Mouse (Mus musculus) c-Kit-positive CD71-positive TER-119-positive erythroid progenitor cells, embryonic 14.5 days (primary cell): ENCODE data around the gene Crispld2.

Experiments
- DNase-seq: peaks from one replicate; pipeline ENCODE4 v3.0.0-alpha.2; 2013; ENCODE audit warnings: low spot score

Gene Crispld2

GRCm38 (mm10) chr8:120067936-120068668 lies 75.9 kb downstream of the Crispld2 start:
- DNase-seq = no peak

GRCm38 (mm10) chr8:120071684-120072083 lies 79.4 kb downstream of the Crispld2 start:
- peak; percentile 63 for DNase-seq

- no peak for DNase-seq
Observed at GRCm38 (mm10) chr8:120072259-120072658, 80.0 kb downstream of the Crispld2 start.

- no peak for DNase-seq
Observed at GRCm38 (mm10) chr8:120072827-120073226, 80.6 kb downstream of the Crispld2 start.

- DNase-seq = no peak
Observed at GRCm38 (mm10) chr8:120074516-120074915, 82.3 kb downstream of the Crispld2 start.

GRCm38 (mm10) chr8:120075347-120075746 lies 83.1 kb downstream of the Crispld2 start:
- no peak for DNase-seq

GRCm38 (mm10) chr8:120078080-120078479 lies 85.8 kb downstream of the Crispld2 start:
- peak; percentile 63 for DNase-seq

GRCm38 (mm10) chr8:120079361-120079760 lies 87.1 kb downstream of the Crispld2 start:
- DNase-seq = no peak

- no peak for DNase-seq
Observed at GRCm38 (mm10) chr8:120083261-120083660, 91.0 kb downstream of the Crispld2 start.

GRCm38 (mm10) chr8:120084783-120085182 lies 92.5 kb downstream of the Crispld2 start:
- DNase-seq = no peak

GRCm38 (mm10) chr8:120089511-120089910 lies 97.3 kb downstream of the Crispld2 start:
- DNase-seq = no peak

- DNase-seq = no peak
Observed at GRCm38 (mm10) chr8:120091032-120091431, 98.8 kb downstream of the Crispld2 start.

GRCm38 (mm10) chr8:120093103-120093502 lies 100.9 kb downstream of the Crispld2 start:
- no peak for DNase-seq

- no peak for DNase-seq
Observed at GRCm38 (mm10) chr8:120094801-120095200, 102.6 kb downstream of the Crispld2 start.

GRCm38 (mm10) chr8:120096486-120096885 lies 104.2 kb downstream of the Crispld2 start:
- no peak for DNase-seq

- no peak for DNase-seq
Observed at GRCm38 (mm10) chr8:120100388-120101067, 108.3 kb downstream of the Crispld2 start.

- DNase-seq = peak; percentile 66
Observed at GRCm38 (mm10) chr8:120101068-120101972, 109.1 kb downstream of the Crispld2 start, which contains the start of gene Zdhhc7. Zdhhc7 (minus strand) TSS chr8:120101482.
